7 mouse cellular contexts compared by ENCODE assay signal in genomic region chr8:71487691-71488445, GRCm38 (mm10). TPM values are rescaled to one million over a fixed set of nuclear protein-coding genes. Genes with fewer than 3 reads are reported as not detected.
A peak's percentile ranks its signal among the peaks of the same experiment; 100 is the strongest.
DNase-seq lines count a peak whose midpoint lies in the region; ATAC-seq and TF ChIP-seq lines count a peak whose summit lies in the region.

Gtpbp3 (plus strand) TSS chr8:71488103.

- H3K27ac ChIP-seq in embryonic facial prominence, embryonic 10.5 days (replicated peaks): peak within 1 kb of the TSS; percentile 87
- peak within 1 kb of the TSS; percentile 93 for H3K27ac ChIP-seq in limb, embryonic 12.5 days
- peak within 1 kb of the TSS; percentile 74 for H3K27ac ChIP-seq in midbrain, embryonic 13.5 days
- peak within 1 kb of the TSS; percentile 79 for H3K27ac ChIP-seq in small intestine, adult 2 months (ENCODE audit: insufficient read depth, low read depth, low read length)

- WGBS in embryonic facial prominence, embryonic 10.5 days: under 1% methylated on average over 33 of the region's 33 CpGs
- WGBS in limb, embryonic 12.5 days: under 1% methylated on average over 33 of the region's 33 CpGs
- WGBS in midbrain, embryonic 13.5 days: under 1% methylated on average over 33 of the region's 33 CpGs
- 1% methylated on average over 33 of the region's 33 CpGs for WGBS in small intestine, adult 2 months

- peaks cover 51% of the 10 kb centered on the region for H3K4me1 ChIP-seq in embryonic facial prominence, embryonic 10.5 days
- peaks cover 28% of the 10 kb centered on the region for H3K4me1 ChIP-seq in limb, embryonic 12.5 days (replicated peaks)
- H3K4me1 ChIP-seq in midbrain, embryonic 13.5 days (replicated peaks): peaks cover 59% of the 10 kb centered on the region
- H3K4me1 ChIP-seq in small intestine, adult 2 months (ENCODE audit: control insufficient read depth, insufficient read depth, insufficient read length, low read length): peaks cover 15% of the 10 kb centered on the region

- H3K4me3 ChIP-seq in embryonic facial prominence, embryonic 10.5 days: peak within 1 kb of the TSS; percentile 90
- peak within 1 kb of the TSS; percentile 71 for H3K4me3 ChIP-seq in limb, embryonic 12.5 days (replicated peaks)
- peak within 1 kb of the TSS; percentile 83 for H3K4me3 ChIP-seq in midbrain, embryonic 13.5 days (replicated peaks)
- peak within 1 kb of the TSS; percentile 88 for H3K4me3 ChIP-seq in small intestine, adult 2 months (ENCODE audit: low read depth, low read length)

- peak; percentile 19; the same call in 1 of the 2 replicates for TF ChIP-seq POLR2A in small intestine, adult 2 months (IDR thresholded peaks at IDR 0.05; ENCODE audit: low read depth, low read length)

- H3K36me3 ChIP-seq in embryonic facial prominence, embryonic 10.5 days (replicated peaks): peaks cover 48% of the 10 kb centered on the region
- peaks cover 45% of the 10 kb centered on the region for H3K36me3 ChIP-seq in limb, embryonic 12.5 days
- H3K36me3 ChIP-seq in midbrain, embryonic 13.5 days: peaks cover 42% of the 10 kb centered on the region
- H3K36me3 ChIP-seq in small intestine, adult 2 months (ENCODE audit: control insufficient read depth, insufficient read depth, low read length): peaks cover 7% of the 10 kb centered on the region; the same call in 1 of the 2 replicates

- no peaks in the 10 kb centered on the region for H3K27me3 ChIP-seq in embryonic facial prominence, embryonic 10.5 days (replicated peaks; ENCODE audit: low read depth, poor library complexity, severe bottlenecking)
- no peaks in the 10 kb centered on the region for H3K27me3 ChIP-seq in limb, embryonic 12.5 days
- no peaks in the 10 kb centered on the region for H3K27me3 ChIP-seq in midbrain, embryonic 13.5 days
- H3K27me3 ChIP-seq in small intestine, adult 2 months (ENCODE audit: control insufficient read depth, insufficient read depth, low read length): no peaks in the 10 kb centered on the region

- H3K4me2 ChIP-seq in limb, embryonic 12.5 days: peak within 1 kb of the TSS; percentile 99
- H3K4me2 ChIP-seq in midbrain, embryonic 13.5 days (replicated peaks): peak within 1 kb of the TSS; percentile 100

- TF ChIP-seq CTCF in small intestine, adult 2 months (IDR thresholded peaks at IDR 0.05; ENCODE audit: extremely low read depth, insufficient read length, insufficient replicate concordance, low read depth, low read length): no peak

- DNase-seq in adrenal gland, adult 8-10 months: peak; percentile 73
- peak; percentile 87 for DNase-seq in embryonic facial prominence, embryonic 10.5 days (ENCODE audit: low spot score)
- DNase-seq in heart, adult 11 months: peak; percentile 98
- DNase-seq in kidney, adult 18-20 months: peak; percentile 90

- H3K9me3 ChIP-seq in embryonic facial prominence, embryonic 10.5 days: no peaks in the 10 kb centered on the region
- no peaks in the 10 kb centered on the region for H3K9me3 ChIP-seq in limb, embryonic 12.5 days
- no peaks in the 10 kb centered on the region for H3K9me3 ChIP-seq in midbrain, embryonic 13.5 days

- ATAC-seq in limb, embryonic 12.5 days (ENCODE audit: insufficient number of reproducible peaks, insufficient read depth, low FRiP score, low TSS enrichment, low read depth): peak; percentile 32; the same call in 1 of the 2 replicates
- ATAC-seq in midbrain, embryonic 13.5 days: peak; percentile 32

- H3K9ac ChIP-seq in limb, embryonic 12.5 days (replicated peaks): peak within 1 kb of the TSS; percentile 83
- peak within 1 kb of the TSS; percentile 82 for H3K9ac ChIP-seq in midbrain, embryonic 13.5 days (replicated peaks)

RNA-seq across cellular contexts. Expression of gene Gtpbp3, which starts in this region (rescaled TPM):
- 10 to 100 TPM; 23.1 to 32.0 (median 29.0) TPM for total RNA-seq in adrenal gland, adult 8-10 months (2022)
- polyA plus RNA-seq in embryonic facial prominence, embryonic 10.5 days (2016; fragmentation: Nextera tagmentation; extraction: Ambion mirVana): 24.5 and 25.3 TPM in 2 replicates
- 22.1 and 23.2 TPM in 2 replicates for polyA plus RNA-seq in limb, embryonic 12.5 days (2016; fragmentation: Nextera tagmentation; extraction: Ambion mirVana)
- 11.6 and 13.2 TPM in 2 replicates for polyA plus RNA-seq in midbrain, embryonic 13.5 days (2015; fragmentation: Nextera tagmentation; extraction: Ambion mirVana)
- 18.6 and 25.8 TPM in 2 replicates for polyA plus RNA-seq in small intestine, adult 2 months (2012; rRNA removed)

Comparison
In these comparisons a context has a peak if more than half of its experiments do, and no peak if none do; other contexts are left out.
1. Peak in every context shown above with its lines: DNase-seq, ATAC-seq, H3K4me3 ChIP-seq and H3K27ac ChIP-seq.